Mouse (Mus musculus) heart, postnatal 14 days (tissue): Measurements from ENCODE around the gene Gm5795. TPM values are rescaled to one million over a fixed set of nuclear protein-coding genes. Genes with fewer than 3 reads are reported as not detected.
"Not testable (repeated sequence)": the region's sequence is repeated elsewhere in the genome, so short reads cannot be mapped to it uniquely, and the experiment has no call there.

Experiments used
- DNase-seq, 2 experiments: peaks; one replicate each; pipeline ENCODE4 v3.0.0; 2021 to 2022
- intact Hi-C: fragments of 180-260 bp; cut with DNase I; formaldehyde crosslinking; loops from one replicate; pipeline ENCODE4 v1.15.1; 2025
- long read RNA-seq, 2 experiments: library from polyadenylated mRNA; stranded (forward); transcript quantifications; one replicate each; pipeline ENCODE4 v2.0.0; 2021
- total RNA-seq, 2 experiments: library from RNA; stranded (reverse); gene quantifications; 2 replicates each; pipeline ENCODE4 v1.2.3; 2021

Gm5795 gene
- not detected for total RNA-seq
- long read RNA-seq, experiment 1: 0 reads
- long read RNA-seq, experiment 2: 0 reads

DNA sequence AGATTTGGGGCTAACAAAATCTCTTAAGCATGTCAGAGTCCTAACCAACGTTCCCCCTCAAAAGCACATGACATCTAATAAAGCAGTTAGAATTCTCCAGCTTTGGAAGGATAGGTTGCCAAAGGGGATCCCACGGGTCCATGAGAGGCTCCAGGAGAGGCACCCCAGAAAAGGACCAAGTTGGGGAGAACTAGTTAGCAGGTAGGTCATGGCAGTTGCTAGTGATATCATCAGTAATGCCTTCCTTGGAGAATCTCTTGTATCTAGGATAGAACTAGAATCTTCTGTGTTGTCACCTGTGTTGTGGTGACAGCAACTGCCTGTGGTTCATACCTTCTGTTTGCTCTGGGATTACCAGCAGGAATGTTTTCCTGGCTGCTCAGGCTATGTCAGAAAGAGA is at the start of gene Gm5795:
Gm5795 (plus strand) TSS at position 301 of the 400 bp plus-strand sequence.
- DNase-seq, intact Hi-C loops: not testable (repeated sequence)

DNA sequence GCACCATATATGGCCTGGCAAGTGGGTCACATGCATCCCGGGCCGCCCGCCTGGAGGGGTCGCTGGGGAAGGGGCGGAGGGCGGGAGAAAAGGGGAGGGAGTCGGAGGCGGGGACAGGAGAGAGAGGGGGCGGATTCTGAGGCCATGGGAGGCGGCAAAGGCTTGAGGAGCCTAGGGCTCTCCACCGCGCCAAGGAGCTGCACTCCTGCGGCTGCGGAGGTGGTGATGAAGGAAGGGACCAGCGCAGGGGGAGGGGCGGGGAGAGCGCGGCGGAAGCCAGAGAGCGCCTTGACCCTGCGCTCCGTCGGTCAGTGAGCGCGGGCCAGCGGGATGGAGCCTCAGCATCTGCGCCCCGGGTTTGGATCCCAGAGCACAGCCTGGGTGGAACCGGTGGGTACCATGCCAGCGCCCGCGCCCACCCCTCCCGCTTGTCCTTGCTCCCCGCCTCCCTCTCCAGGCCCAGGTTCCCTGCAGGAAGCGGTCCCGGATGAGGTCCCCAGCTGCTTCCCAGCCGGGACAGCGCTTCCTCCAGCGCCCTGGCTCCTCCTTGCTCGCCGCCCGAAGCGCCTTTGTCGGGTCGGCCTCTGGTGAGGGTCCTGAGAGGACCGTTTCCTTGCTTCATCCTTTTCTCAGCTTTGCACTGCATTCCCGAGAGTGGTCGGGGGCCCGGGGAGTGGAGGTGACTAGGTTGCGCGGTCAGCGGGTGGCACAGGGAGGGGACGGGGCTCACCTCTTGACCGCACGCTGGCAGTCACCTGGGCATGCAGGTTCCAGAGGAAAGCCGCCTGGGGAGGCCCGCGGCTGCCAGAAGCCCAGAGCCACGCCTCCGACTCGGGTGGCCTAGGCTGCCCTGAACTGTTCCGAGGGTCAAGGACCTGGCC is 20.5 kb downstream of the Gm5795 start, which contains the start of gene D830030K20Rik:
D830030K20Rik (plus strand) TSS at position 217 of the 881 bp plus-strand sequence.
- peak in 1 of 2 experiments; percentile 0 for DNase-seq
- intact Hi-C loops: not testable (repeated sequence)

DNA sequence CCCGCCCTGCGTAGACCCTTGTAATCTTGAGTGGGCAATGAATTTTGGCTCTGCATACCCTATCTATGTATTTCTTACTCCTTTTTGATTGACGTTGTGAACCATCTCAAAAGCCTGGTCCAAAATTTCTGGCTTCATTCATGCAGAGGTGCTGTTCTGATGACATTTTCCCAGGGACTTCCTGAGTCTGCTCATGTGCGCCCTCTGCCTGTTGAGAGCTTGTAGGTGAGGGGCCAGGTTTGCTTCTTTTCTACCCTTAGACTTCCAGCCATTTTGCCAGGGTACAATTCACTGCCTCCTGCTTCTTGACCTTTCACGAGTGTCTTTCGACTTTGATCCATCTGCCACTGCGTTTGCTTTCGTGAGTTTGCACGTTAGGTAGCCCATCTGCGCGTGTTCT is 21.3 kb downstream of the Gm5795 start:
- intact Hi-C loops: not testable (repeated sequence)
- peak; percentile 1 to 10 for DNase-seq

Other genes starting within 250 kb of the Gm5795 start
- gene Gm2888, start 158.3 kb upstream of the Gm5795 start, total RNA-seq: not detected
- under 1 TPM; 0.27 to 0.50 TPM for gene Gm2897, start 139.0 kb upstream of the Gm5795 start, total RNA-seq
- not detected for gene Gm10340, start 54.3 kb upstream of the Gm5795 start, total RNA-seq
- 1 to 10 TPM; 3.0 to 4.2 TPM for gene D830030K20Rik, start 20.2 kb downstream of the Gm5795 start, total RNA-seq
- not detected for gene Gm2956, start 144.4 kb downstream of the Gm5795 start, total RNA-seq
- gene Gm10413, start 206.8 kb downstream of the Gm5795 start, total RNA-seq: not detected
- gene Gm10409, start 224.4 kb downstream of the Gm5795 start, total RNA-seq: under 1 TPM; 0.49 to 0.50 TPM
- under 1 TPM in 1 of 2 experiments, not detected in 1; 0.74 TPM for gene Gm3005, start 239.8 kb downstream of the Gm5795 start, total RNA-seq